Mouse (Mus musculus) embryonic stem cell, embryonic (primary cell): ENCODE data around the gene Arid3b.

Experiments
- CTCF ChIA-PET, 4 experiments: fragments of 300-600 bp in 2 of 4; fragments of 350-600 bp in 2 of 4; sonication (Branson Sonifier 250); formaldehyde crosslinking; loops; one replicate each; lab custom pipeline; 2022; ENCODE audit warnings: inconsistent platforms in 2 of 4; lab: Charles Lee
- POLR2A ChIA-PET, 4 experiments: fragments of 300-600 bp in 2 of 4; fragments of 350-600 bp in 2 of 4; sonication (Branson Sonifier 250); formaldehyde crosslinking; loops; one replicate each; lab custom pipeline; 2022; ENCODE audit warnings: antibody characterized with exemption in 4 of 4, inconsistent platforms in 1 of 4; lab: Charles Lee

Gene Arid3b

DNA sequence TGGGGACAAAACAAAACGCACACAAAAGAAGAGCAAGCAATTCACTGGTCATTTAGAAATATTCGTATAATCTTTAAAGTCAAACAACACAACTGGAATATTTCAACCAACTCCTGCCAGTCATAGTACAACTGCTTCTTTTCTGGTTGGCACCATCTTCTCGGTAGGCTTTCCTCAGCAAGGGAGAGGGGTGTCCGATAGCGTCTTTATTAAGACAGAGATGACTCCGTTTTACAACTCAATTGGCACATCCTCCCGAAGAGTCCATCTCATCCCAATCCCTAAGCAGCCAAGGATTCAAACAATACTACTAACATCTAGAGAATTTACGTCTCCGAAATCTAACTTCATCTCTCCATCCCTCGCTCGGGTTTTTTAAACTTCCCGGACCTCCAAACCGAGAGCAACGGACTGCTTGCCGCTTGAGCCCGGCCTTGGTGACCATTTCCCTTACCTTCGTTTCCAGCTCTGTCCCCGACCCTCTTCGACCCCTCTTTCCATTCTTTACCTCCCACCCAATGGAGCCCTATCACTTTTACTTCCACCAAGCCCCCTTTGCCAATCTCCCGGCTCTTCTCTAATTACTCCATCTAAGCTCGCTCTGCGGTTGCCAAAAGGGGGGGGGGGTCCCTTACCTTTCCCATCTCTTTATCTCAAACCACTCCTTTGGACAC, 615 bp downstream of the Arid3b start:
- CTCF ChIA-PET, result interaction anchor here in 2 of 4 experiments (0.5 to 1.7 kb wide), 16 partner anchors 24 to 1492 kb away, joined by 3 to 7 read pairs (median 4); no protein-coding TSS in a partner anchor

DNA sequence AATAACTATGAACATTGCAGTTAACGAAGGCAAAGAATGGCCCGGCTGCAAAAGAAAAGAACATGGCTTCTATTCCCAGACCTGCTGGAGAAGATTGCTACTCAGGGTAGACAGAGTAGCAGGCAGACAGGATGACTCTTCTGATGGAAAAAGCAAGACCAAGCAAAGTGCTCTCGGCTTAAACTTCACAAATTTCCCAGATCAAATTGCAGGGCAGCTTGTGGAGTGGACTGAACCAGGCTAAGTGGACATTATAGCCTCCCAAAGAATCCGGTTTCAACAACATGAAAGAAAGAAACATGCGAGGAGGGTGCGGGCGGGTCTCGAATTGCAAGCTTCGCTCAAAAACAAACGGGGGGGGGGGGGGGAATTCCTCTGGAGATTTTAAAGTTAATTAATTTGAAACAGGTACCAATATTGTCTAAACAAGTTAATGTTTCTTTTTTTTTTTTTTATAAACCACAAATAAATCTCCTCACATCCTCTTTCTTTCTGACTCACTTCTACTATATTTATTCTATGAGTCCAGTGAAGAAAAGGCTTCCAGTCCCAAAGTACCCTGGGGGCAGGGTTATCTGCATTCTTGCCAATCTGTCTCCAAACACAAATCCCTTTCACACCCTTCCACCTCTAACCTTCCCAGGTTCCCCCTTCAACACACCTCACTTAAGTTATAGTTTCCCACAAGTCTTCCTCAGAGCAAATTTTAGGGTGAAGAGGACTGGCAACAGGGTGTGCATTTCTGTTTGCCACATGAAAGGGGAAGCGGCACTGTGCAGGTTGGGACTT, 1.8 kb downstream of the Arid3b start:
- POLR2A ChIA-PET, result interaction anchor here in 2 of 4 experiments (0.6 to 7.2 kb wide), 10 partner anchors 9 to 899 kb away, joined by 3 to 102 read pairs (median 4); no protein-coding TSS in a partner anchor
- CTCF ChIA-PET, result interaction anchor here in 2 of 4 experiments (0.6 to 1.0 kb wide), 2 partner anchors 13 to 76 kb away, joined by 3 to 4 read pairs; no protein-coding TSS in a partner anchor

More for the DNA sequence above, 615 bp downstream of the Arid3b start:
- POLR2A ChIA-PET, result interaction anchor here (0.5 to 3.1 kb wide), 66 partner anchors 9 to 1821 kb away, joined by 3 to 18 read pairs (median 4); partner anchors contain the start of genes Ubl7 (in 2 of the 4), Csk (in 1 of the 4), Edc3 (in 1 of the 4) and Islr (in 1 of the 4)

DNA sequence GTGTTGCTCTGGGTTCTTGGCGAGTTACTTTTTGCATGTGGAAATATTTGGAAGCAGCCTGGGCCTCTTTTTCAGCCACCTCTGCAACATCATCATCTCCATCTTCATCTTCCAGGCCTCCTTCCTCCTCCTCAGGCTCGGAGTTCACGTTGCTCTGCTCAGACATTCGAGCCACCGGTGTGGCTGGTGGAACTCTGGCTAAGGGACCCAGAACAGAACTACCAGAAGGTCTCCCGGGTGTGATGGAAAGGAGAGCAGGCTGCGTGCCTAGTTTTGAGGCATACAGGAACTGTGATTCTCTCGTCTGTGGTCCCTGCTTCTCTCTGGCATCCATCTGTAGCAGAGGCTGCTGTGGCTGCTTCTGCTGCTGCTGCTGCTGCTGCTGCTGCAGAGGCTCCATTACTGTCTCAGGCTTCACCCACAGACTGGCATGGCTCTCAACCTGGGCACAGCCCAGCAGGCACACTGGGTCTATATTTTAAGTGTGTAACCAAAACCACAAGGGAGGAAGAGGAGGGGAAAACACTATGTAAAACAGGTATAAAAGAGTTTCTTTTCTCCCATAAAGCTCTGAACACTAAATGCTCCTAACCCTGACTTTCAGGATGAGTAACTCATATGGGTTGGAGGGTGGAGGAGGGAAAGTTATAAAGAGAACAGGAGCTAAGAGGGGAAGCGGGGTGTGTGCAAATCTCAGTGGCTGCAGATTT, 2.7 kb downstream of the Arid3b start:
- ChIA-PET CTCF (no interaction called here), POLR2A (interaction anchor here in 2 of 4 experiments (1.0 to 7.2 kb wide), 6 partner anchors 10 to 33 kb away, joined by 3 to 102 read pairs (median 12); no protein-coding TSS in a partner anchor)

DNA sequence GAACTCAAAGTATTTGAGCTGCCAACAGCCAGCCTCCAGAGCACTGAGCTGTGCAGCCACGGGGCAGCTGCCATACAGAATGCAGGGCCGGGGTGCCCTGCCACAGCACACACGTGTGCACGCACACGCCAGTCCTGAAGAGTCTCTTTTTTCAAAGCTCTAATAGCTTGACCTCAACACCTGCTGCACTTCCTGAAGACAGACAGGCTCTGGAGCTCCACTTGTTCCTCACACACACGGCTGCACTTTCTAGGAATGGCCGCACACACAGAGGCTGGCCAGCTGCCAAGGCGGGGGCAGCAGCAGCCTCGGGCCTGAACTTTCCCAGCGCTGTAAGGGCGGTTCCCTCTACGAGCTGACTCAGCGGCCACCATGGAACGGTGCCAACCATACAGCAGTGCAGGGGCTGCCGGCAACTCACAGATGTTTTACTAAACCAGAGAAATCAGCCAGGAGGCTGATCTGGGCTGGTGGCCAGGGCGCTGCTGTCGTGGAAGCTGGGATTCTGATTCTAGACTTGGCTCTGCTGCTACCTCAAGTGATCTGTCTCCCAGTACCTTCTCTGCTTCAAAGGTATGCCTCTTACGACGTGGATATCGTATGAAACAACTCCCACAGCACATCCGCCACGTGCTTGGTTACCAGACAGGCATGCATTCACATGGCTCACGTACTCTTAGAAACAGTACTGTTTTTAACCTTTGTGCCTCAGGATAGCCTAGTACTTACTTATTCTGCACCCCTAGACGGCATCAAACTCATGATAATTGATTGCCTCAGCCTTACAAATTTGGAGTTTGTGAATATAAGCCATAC, 5.1 kb downstream of the Arid3b start:
- POLR2A ChIA-PET, result interaction anchor here (0.6 to 7.2 kb wide), 34 partner anchors 8 to 881 kb away, joined by 3 to 102 read pairs (median 4); partner anchors contain the start of genes Cox5a (in 2 of the 4), Ubl7 (in 2 of the 4) and Snupn (in 1 of the 4)
- CTCF ChIA-PET, result interaction anchor here in 2 of 4 experiments (0.7 to 1.6 kb wide), 3 partner anchors 44 to 166 kb away, joined by 3 to 4 read pairs (median 4); no protein-coding TSS in a partner anchor

DNA sequence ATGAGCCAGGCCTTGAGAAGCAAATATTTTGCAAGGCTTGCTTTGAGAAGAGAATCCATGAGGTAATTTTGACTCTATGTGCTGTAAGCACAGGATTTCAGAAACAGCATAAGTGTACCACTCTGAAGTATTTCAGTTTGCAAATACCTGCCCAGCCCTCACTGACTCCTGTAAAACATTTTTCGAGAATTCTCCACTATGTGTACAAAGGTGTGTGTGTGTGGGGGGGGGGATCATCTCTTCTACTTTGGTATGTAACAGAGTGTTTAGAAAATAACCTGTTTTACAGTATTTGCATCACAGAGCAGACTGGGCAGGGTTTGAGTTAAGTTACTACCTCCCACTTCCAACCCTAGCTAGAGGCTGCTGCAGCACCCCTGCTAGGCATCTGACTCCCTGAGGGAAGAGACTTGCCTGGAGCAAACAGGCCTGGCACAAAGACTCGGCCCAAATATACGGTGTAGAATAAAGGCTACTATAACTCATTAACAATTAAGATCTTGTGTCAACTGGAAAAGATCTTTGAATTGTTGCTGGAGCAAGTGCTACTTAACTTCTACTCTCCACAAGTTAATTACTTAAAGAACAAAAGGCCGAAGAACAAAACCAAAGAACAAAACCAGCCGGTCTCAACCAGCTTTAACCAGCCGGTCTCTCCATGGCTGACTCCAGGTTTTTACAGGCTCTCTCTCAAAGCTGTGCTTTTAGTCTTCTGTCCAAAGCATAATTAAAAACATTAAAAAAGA, 6.6 kb downstream of the Arid3b start:
- ChIA-PET POLR2A (interaction anchor here in 3 of 4 experiments (0.6 to 7.2 kb wide), 30 partner anchors 9 to 1436 kb away, joined by 3 to 102 read pairs (median 4); partner anchors contain the start of genes Cox5a (in 2 of the 3), Clk3 (in 1 of the 3), Rpp25 (in 1 of the 3) and Snupn (in 1 of the 3)), CTCF (interaction anchor here in 2 of 4 experiments (0.6 to 1.6 kb wide), 5 partner anchors 9 to 770 kb away, joined by 3 to 6 read pairs (median 4); partner anchors contain the start of gene Clk3 (in 1 of the 2))

DNA sequence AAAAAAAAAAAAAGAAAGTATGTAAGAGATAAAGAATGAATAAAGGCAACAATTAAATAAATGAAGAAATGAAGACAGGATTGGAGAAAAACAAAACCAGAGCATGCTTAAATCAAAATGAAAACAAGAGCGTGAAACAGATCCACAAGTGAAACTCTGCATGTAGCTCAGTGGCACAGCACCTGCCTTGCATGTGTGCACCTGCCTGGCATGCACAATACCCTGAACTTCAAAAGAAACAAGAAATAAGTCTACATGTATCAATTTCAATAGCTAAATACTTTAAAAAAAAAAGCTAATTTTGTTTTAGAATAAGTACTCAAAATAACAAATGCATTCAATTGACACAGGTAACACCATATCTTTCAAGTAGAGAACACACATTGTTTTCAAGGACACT, 13.2 kb downstream of the Arid3b start:
- ChIA-PET CTCF (interaction anchor here (0.6 to 1.5 kb wide), 5 partner anchors 11 to 720 kb away, joined by 3 to 4 read pairs (median 3); no protein-coding TSS in a partner anchor), POLR2A (interaction anchor here in 3 of 4 experiments (0.7 to 1.9 kb wide), 10 partner anchors 8 to 1782 kb away, joined by 3 to 8 read pairs (median 5); partner anchors contain the start of gene Arid3b (in 2 of the 3))

DNA sequence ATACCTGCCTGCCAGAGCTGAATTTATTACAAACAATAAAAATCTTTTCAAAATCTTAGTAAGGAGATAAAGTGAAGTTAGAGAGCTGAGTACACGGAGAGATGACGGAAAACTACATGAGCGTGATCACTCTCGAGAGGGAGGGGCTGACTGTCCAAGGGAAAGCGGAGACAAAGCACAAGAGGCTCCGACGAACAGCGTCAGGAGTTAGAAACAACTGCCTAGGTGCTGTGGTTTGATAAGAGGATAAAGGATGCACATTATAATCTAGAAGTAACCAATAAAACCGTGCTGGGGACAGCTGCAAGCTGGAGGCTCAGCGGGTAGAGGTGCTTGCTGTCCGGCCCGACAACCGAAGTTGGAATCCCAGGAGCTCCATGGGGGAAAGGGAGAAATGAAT, 13.8 kb downstream of the Arid3b start:
- ChIA-PET CTCF (interaction anchor here in 3 of 4 experiments (0.6 to 1.5 kb wide), 4 partner anchors 168 to 720 kb away, joined by 3 to 4 read pairs (median 3); no protein-coding TSS in a partner anchor), POLR2A (interaction anchor here in 3 of 4 experiments (0.6 to 1.9 kb wide), 11 partner anchors 8 to 1781 kb away, joined by 3 to 8 read pairs (median 5); partner anchors contain the start of gene Arid3b (in 2 of the 3))

DNA sequence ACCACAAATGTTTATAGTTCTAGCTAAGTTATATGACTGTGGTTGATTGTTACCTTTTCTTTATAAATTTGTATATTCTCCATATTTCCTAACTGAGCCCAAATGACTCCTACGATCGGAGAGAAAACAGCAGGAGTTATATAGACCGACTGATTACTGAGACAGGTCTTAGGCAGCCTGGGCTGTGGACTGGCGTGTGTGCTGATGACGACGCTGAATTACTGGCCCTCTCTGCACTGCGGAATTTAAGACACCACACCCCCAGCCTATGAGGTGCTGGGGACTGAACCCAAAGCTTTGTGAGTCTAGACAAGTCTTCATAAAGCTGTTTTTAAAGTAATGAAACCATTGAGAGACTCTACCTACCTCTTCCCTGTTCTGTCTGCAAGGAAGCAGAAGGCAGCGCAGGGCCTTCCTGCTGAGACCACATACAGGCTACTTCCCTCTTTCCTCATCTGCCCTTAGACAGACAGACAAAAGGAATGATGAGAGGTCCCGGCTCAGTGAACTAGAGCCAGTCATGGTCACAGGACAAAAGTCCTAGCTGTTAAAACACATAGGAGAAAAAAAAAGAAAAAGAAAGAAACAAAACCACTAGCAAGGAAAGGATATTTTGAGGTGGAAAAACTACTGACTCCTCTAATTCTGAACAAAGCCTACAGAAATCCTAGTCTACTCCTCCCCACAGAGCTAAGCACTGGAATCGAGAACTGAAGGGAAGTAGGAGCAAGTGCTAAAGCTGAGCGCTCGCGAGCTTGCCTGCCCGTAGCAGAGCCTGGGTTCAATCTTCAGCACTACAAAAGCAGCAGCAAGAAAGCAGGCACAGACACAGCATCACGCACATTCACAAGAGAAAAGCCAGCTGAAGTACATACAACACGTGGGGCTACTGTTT, 16.2 kb downstream of the Arid3b start:
- POLR2A ChIA-PET, result interaction anchor here (0.7 to 7.6 kb wide), 15 partner anchors 8 to 169 kb away, joined by 3 to 102 read pairs (median 6); partner anchors contain the start of genes Arid3b (in 2 of the 4) and Edc3 (in 1 of the 4)
- CTCF ChIA-PET, result interaction anchor here in 3 of 4 experiments (0.6 to 1.1 kb wide), 4 partner anchors 10 to 177 kb away, joined by 3 to 6 read pairs (median 4); no protein-coding TSS in a partner anchor

DNA sequence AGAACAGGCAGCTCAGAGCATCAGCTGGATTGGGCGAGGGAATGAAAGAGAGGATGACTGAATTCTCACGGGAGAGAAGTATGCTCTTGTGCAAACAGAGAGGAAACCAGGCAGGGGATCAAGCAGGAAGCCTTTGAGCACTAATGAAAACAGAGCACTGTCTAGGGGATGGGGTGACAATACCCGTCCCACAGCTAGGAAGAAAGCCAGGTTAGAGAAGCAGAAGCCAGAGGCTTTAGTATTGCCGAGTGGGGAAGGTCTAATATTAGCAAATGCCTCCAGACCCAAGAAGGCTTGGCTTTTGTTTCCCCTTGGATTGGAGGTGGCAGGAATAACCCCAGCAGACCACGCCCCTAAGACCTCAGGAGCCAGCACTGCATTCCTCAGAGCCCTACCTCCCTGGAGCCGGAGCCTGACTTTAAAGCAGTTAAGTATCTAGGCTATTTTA, 19.3 kb downstream of the Arid3b start:
- ChIA-PET POLR2A (interaction anchor here in 3 of 4 experiments (0.6 to 7.6 kb wide), 9 partner anchors 10 to 33 kb away, joined by 3 to 102 read pairs (median 5); partner anchors contain the start of gene Arid3b (in 1 of the 3)), CTCF (no interaction called here)

DNA sequence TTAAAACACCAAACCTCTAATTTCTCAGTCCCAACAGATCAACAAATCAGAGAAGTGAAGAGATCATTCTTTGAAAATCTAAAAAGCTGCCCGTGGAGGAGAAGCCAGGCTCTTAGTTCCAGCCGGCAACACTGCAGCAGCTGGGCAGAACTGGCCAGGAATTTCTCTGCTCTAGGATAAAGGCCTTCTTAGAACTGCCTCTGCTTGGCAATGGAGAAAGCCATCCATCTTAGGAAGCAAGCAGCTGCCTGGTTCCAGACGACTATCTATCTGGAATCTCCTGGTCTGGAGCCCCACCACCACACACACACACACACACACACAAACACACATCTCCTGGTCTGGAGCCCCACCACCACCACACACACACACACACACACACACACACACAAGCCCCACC, 21.7 kb downstream of the Arid3b start:
- ChIA-PET POLR2A (interaction anchor here in 3 of 4 experiments (0.5 to 7.6 kb wide), 5 partner anchors 8 to 389 kb away, joined by 3 to 102 read pairs (median 4); partner anchors contain the start of genes Arid3b (in 1 of the 3), Islr (in 1 of the 3) and Islr2 (in 1 of the 3)), CTCF (interaction anchor here in 1 of 4 experiments (0.6 to 0.7 kb wide), 2 partner anchors 112 to 438 kb away, joined by 3 to 5 read pairs; no protein-coding TSS in a partner anchor)

DNA sequence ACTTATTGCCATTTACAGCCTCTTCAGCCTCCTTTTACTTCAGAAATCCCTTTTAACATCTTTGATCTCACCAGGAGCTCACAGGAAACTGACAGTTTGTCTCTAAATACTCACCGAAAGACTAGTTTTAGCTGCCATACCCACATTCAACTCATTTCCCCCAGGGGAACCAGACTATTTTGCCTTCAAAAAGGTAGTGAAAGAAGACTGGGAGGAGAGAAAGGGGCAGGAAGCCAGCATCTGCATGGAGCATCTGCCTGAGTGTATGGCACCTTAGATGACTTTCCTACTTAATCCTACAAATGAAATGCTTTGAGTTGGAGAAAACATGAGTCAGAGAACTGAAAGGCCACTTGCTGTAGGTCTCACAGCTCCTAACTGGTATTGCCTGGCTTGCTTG, 22.6 kb downstream of the Arid3b start:
- ChIA-PET POLR2A (interaction anchor here in 2 of 4 experiments (0.6 to 4.7 kb wide), 8 partner anchors 9 to 310 kb away, joined by 3 to 30 read pairs (median 6); partner anchors contain the start of genes Arid3b (in 2 of the 2) and Rpp25 (in 1 of the 2)), CTCF (no interaction called here)

DNA sequence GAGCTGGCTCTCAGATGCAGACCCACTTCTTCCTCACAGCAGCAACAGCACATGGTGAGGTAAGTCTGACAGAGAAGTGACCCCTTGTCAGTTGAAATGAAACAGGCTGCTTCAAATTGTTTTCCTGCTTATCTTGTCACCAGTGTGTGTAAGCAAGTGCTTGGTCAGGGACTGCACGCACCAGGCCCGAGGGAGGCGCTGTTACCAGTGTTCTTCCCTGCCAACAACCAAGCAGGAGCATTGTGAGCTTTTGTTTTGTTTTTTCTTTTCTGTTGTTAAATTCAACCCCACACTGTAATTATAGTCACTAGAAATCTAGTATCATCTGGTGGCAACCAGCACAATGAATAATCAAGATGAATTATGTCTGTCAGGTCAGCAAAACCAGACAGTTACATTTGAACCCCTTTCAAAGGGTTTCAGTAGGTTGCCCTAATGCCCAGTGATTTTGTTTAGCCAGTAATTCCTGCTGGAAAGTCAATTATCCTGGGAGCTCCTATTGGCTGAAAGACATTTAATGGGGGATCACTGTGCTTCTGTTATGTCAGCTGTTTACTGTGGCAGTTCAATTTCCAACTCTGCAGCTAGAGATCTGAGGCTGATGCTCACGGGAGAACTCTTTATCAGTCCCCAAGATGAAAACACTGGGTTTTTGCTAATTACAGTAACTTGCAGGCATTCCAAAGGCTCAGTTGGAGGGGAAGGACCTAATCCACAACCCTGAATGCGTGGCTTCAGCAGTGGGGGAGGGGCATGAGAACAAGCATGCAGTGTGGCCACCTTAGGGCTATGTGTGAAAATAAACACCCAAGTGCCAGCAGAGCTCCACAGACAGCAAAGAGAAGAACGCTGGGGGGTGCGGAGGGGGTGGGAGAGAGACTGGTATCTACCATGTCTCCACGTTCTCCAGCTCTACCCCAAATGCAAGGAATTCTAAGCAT, 24.5 kb downstream of the Arid3b start:
- POLR2A ChIA-PET, result interaction anchor here in 3 of 4 experiments (0.5 to 4.7 kb wide), 9 partner anchors 9 to 470 kb away, joined by 3 to 30 read pairs (median 6); partner anchors contain the start of gene Arid3b (in 1 of the 3)
- CTCF ChIA-PET, result interaction anchor here (0.6 to 2.0 kb wide), 10 partner anchors 8 to 186 kb away, joined by 3 to 5 read pairs (median 4); partner anchors contain the start of gene Arid3b (in 1 of the 4)

DNA sequence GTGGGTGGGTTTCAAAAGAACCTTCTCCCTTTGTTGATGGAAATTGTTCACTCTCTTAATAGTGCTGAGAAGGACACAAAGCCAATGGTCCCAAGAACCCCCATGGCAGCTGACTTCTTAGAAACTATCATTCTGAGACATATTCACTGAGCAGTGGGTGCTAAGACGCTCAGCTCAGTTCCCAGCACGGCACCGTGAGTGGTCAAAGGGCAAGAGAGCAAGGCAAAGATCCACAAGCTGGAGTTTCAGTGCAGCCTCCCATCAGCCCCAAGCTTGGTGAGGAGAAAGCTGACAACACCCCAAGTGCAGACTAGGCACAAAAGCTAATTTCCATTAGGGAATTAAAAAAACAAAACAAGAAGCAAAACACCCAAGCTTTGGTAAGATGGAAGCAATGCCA, 25.9 kb downstream of the Arid3b start:
- POLR2A ChIA-PET, result interaction anchor here in 3 of 4 experiments (0.7 to 8.4 kb wide), 8 partner anchors 7 to 767 kb away, joined by 3 to 85 read pairs (median 6); partner anchors contain the start of gene Arid3b (in 1 of the 3)
- CTCF ChIA-PET, result interaction anchor here in 1 of 4 experiments (1.0 kb wide), 1 partner anchor 51 kb away, joined by 3 read pairs; no protein-coding TSS in a partner anchor
